Mouse (Mus musculus): ENCODE measurements around the gene Psmd13.

Psmd13 gene

DNA sequence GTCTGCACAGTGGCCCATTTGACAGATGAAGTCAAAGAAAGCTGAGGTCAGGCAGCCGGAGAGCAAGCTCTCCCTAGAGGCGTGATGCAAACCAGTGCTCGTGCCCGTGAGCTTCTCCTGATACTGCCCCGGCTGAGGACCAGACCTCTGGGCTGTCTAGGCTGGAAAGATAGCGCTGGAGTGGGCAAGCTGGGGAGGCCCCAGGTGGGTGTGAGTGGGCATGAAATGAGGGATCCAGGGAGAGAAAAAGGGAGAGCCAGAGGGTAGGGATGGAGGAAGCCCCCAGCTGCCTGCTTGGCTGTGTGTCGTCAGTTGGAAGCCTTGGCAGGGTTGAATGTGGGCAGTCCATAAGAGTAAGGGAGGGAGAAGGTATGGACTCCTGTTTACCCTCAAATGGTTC, 62.5 kb downstream of the Psmd13 start:
- DNase-seq (ENCODE audit: low spot score in 2 of 2): no peak

DNA sequence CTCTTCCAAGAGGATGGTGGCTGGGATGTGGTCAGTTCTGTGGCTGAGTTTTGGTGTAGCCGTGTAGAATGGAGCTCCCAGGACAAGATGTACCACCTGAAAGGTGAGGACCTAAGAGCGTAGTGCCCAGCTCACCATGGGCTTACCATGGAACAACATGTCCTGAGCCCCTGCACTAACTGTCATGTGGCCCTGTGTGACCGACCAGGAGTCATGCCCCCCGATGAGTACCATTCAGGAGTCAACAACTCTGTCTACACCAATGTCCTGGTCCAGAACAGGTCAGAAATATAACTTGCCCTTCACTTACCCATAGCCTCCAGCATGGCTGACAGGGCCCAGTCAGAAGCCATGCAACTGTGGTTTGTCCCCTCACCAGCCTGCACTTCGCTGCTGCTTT, 63.5 kb downstream of the Psmd13 start:
- peak in 1 of 2 experiments; percentile 2 for DNase-seq (ENCODE audit: low spot score in 2 of 2)

DNA sequence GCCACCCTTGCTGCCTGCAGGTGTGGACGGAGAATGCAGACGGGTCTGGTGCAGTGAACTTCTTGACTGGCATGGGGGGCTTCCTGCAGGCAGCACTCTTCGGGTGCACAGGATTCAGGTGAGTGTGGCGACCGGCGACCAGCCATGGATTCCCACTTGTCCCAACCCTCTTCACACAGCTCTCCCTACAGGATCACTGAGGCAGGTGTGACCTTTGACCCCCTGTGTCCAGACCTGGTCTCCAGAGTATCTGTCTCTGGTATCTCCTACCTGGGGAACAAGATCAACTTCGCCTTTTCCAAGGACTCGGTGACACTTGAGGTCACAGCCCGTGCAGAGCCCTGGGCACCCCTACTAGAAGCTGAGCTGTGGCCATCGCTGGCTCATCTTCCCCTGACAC, 64.5 kb downstream of the Psmd13 start:
- no peak for DNase-seq (ENCODE audit: low spot score in 2 of 2)

DNA sequence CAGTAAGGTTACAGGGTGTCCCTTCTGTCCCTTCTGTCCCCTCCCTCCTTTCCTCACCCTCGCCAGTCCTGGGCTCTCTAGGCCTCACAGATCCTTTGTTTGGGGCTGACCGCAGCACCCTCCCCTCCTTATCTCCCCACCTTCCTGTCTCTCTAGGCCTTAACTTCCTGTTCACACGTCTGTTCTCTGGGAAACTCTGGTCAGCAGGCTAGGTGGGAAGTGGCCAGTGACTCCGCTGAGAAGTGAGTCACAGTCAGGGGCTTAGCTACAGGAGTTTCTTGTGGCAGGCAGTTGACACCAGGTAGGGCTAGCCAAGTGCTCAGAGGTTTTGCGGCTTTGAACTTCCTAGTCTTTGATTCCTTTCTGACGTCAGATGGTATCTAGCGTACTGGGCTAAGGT, 65.2 kb downstream of the Psmd13 start:
- peak in 1 of 2 experiments; percentile 3 for DNase-seq (ENCODE audit: low spot score in 2 of 2)

DNA sequence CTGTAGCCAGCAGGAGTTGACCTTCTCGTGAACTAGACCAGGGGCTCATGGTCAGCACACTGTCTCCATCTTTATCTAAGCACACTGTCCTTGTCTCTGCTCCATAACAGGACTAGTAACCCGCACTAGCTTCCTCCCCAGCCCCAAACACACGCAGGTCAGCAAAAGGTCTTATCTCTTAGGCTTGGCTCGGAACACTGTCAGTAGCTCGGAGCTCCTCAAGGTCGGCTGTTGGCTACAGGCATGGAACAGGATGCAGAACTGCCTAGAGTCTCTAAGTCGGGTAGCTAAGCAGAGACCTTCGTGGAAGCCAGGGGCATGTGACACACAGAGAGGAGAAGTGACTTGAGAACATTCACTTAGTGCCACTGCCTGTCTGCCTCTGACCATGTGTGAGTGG, 66.4 kb downstream of the Psmd13 start:
- no peak for DNase-seq (ENCODE audit: low spot score in 2 of 2)

Data from spleen, postnatal 10 days (tissue).